Mouse (Mus musculus) lung, embryonic 15.5 days (tissue): Measurements from ENCODE around the gene Uprt. TPM values are rescaled to one million over a fixed set of nuclear protein-coding genes. Genes with fewer than 3 reads are reported as not detected.

Source experiments
- ATAC-seq: fragments of 200-750 bp; cut with Nextera tagmentation; 2 replicates; pipeline ENCODE4 v1.8.0; 2017; ENCODE audit warnings: moderate number of reproducible peaks, borderline replicate concordance; ENCODE audit not compliant: low FRiP score, low TSS enrichment; ENCODE audit errors: extremely low read depth
- H3K27ac ChIP-seq: fragments of 300-500 bp; sonication (generic); 2 replicates; pipeline ENCODE4 v1.5.1; 2015; ENCODE audit warnings: moderate library complexity, mild to moderate bottlenecking, inconsistent platforms
- H3K27me3 ChIP-seq: fragments of 300-500 bp; sonication (generic); 2 replicates; pipeline ENCODE4 v1.6.1; 2015; ENCODE audit warnings: inconsistent platforms
- H3K36me3 ChIP-seq: fragments of 300-500 bp; sonication (generic); 2 replicates; pipeline ENCODE4 v1.6.1; 2015; ENCODE audit warnings: inconsistent platforms
- H3K4me1 ChIP-seq: fragments of 300-500 bp; sonication (generic); 2 replicates; pipeline ENCODE4 v1.6.1; 2015; ENCODE audit warnings: inconsistent platforms
- H3K4me2 ChIP-seq: fragments of 300-500 bp; sonication (generic); 2 replicates; pipeline ENCODE4 v1.6.1; 2015; ENCODE audit warnings: inconsistent platforms, mild to moderate bottlenecking, moderate library complexity
- H3K4me3 ChIP-seq: fragments of 300-500 bp; sonication (generic); 2 replicates; pipeline ENCODE4 v1.5.1; 2015; ENCODE audit warnings: mild to moderate bottlenecking, inconsistent platforms
- H3K9ac ChIP-seq: fragments of 300-500 bp; sonication (generic); 2 replicates; pipeline ENCODE4 v1.6.1; 2015; ENCODE audit warnings: inconsistent platforms
- H3K9me3 ChIP-seq: fragments of 300-500 bp; sonication (generic); 2 replicates; pipeline ENCODE4 v1.6.1; 2016; ENCODE audit warnings: inconsistent platforms
- WGBS: fragments of 180-500 bp; shearing (Covaris S2); methylation state at CpG from one replicate; pipeline ENCODE4 v1.1.7; 2015; 5-methylcytosine and 5-hydroxymethylcytosine counted together
- polyA plus RNA-seq: library from polyadenylated mRNA; unstranded; fragments of >200 nt; fragmentation: Nextera tagmentation; extraction: Ambion mirVana; gene quantifications from 2 replicates; pipeline ENCODE4 v1.2.1, GENCODE M21; 2015

Gene Uprt
- polyA plus RNA-seq, 1 experiment from 2014 or later: 2.6 TPM

DNA sequence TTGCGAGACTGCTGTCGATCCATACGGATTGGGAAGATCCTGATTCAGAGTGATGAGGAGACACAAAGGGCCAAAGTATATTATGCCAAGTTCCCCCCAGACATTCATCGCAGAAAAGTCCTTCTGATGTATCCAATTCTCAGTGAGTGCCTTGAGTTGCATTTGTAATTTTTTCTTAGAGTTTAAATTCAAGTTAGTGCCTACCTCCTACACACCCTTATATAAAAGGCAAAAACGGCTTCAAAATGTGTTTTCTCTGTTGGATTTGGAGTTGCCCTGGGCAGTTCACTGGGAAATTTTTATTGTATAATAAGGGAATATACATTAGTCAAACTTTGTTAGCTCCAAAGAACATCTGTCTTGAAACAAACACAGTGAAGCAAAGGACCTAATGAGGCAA, 19.1 kb downstream of the Uprt start:
- H3K9me3 ChIP-seq: no peaks in the 10 kb centered on the region
- no peaks in the 10 kb centered on the region for H3K36me3 ChIP-seq
- H3K9ac ChIP-seq: no peak overlapping the region
- no peak overlapping the region for H3K4me3 ChIP-seq
- H3K27ac ChIP-seq: no peak overlapping the region
- WGBS: 90% methylated on average over 5 of the region's 5 CpGs
- no peak overlapping the region for H3K4me2 ChIP-seq
- peaks cover 4% of the 10 kb centered on the region; the same call in 1 of the 2 replicates for H3K27me3 ChIP-seq
- ATAC-seq: no peak
- no peaks in the 10 kb centered on the region for H3K4me1 ChIP-seq

DNA sequence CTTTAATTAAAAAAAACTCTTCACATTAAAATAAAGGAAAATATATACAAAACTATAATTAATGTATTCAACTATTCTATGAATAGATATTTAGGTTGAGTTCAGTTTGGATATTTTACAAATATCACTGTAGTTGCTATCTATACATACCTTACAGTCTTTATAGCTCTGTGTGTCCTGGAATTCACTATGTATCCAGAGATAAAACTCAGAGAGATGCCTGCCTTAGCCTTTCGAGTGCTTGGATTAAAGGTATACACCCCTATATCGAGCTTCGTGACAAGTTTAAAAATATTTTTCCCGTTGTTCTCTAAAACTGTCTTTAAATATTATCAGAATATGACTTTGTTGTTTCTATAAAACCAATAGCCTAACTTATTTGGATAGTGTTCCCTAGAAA, 60.0 kb downstream of the Uprt start:
- 87% methylated on average over 4 of the region's 4 CpGs for WGBS
- no peak overlapping the region for H3K27ac ChIP-seq
- no peak overlapping the region for H3K4me2 ChIP-seq
- peaks cover 6% of the 10 kb centered on the region; the same call in 1 of the 2 replicates for H3K27me3 ChIP-seq
- ATAC-seq: no peak
- H3K9me3 ChIP-seq: no peaks in the 10 kb centered on the region
- H3K4me3 ChIP-seq: no peak overlapping the region
- H3K9ac ChIP-seq: no peak overlapping the region
- no peaks in the 10 kb centered on the region for H3K36me3 ChIP-seq
- no peaks in the 10 kb centered on the region for H3K4me1 ChIP-seq

DNA sequence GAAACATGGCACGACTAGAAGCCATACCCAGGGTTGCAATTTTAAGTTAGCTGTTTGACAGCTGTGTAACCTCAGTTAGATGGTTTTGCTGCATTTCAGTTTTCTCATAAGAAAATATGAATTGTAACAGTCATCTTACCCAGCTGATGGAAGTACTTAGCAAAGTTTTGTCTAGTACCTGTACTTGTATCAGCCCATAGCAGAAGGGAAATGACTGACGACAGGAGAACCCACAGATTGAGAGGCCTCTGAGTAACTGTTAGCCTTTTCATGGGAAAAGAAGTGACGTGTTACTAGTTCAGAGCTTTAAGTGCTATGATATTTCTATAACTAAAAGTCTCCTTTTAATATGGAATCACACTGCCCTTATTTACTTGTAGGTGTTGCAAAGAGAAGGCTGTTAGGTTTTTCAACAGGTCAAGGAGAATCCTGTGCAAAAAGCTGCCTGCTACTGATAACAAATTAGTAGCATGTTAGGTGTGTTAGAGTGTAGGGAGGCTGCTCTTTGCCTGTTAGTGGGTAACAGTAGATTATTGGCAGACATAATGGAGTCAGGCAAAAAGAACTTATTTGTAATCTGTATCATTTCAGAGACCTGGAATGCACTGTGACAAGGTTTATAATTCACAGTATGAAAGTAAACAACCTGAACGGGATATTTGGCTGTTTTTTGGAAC, 61.4 kb downstream of the Uprt start:
- WGBS: 71% methylated on average over 4 of the region's 4 CpGs

DNA sequence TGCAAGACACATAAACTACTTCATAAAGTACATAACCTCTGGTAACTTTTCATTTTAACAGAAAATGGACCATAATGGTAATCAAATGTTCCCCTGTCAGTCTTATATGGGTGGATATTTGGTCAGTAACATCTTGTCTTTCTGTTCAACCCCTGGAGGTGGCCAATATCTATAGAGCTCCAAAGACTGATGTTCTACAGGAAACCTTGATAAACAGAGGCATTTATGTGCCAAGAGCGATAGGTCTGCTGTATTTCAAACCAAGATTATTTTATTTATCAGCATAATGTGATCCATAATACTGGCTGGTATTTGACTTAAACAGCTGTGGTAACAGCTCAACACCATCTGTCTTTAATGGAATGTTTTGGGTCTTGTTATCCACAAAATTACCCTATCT, 62.7 kb downstream of the Uprt start:
- ATAC-seq: no peak

More for the DNA sequence above, 61.4 kb downstream of the Uprt start:
- H3K9me3 ChIP-seq: no peaks in the 10 kb centered on the region
- no peak overlapping the region for H3K27ac ChIP-seq
- no peak overlapping the region for H3K4me2 ChIP-seq
- no peaks in the 10 kb centered on the region for H3K4me1 ChIP-seq
- no peaks in the 10 kb centered on the region for H3K36me3 ChIP-seq
- no peak overlapping the region for H3K4me3 ChIP-seq
- no peak for ATAC-seq
- H3K27me3 ChIP-seq: no peaks in the 10 kb centered on the region; the same call in 1 of the 2 replicates
- no peak overlapping the region for H3K9ac ChIP-seq

More for the DNA sequence above, 62.7 kb downstream of the Uprt start:
- no peak overlapping the region for H3K4me3 ChIP-seq
- no peaks in the 10 kb centered on the region; the same call in 1 of the 2 replicates for H3K27me3 ChIP-seq
- H3K4me1 ChIP-seq: no peaks in the 10 kb centered on the region
- H3K9ac ChIP-seq: no peak overlapping the region
- H3K4me2 ChIP-seq: no peak overlapping the region
- H3K9me3 ChIP-seq: no peaks in the 10 kb centered on the region
- H3K27ac ChIP-seq: no peak overlapping the region
- H3K36me3 ChIP-seq: no peaks in the 10 kb centered on the region
- 92% methylated on average over 1 of the region's 1 CpGs for WGBS

Other genes with a start within 250 kb of the Uprt start
- 10.7 TPM in 2 replicates for gene Abcb7, start 69.0 kb upstream of the Uprt start, polyA plus RNA-seq
- 9.6 and 9.8 TPM in 2 replicates for gene Zdhhc15, start 188.2 kb downstream of the Uprt start, polyA plus RNA-seq